Mouse (Mus musculus): Measurements from ENCODE around the gene Zfp317. TPM values are rescaled to one million over a fixed set of nuclear protein-coding genes. Genes with fewer than 3 reads are reported as not detected.
A peak's percentile ranks its signal among the peaks of the same experiment; 100 is the strongest.
"Not testable (repeated sequence)": the region's sequence is repeated elsewhere in the genome, so short reads cannot be mapped to it uniquely, and the experiment has no call there.

Gene Zfp317
- polyA plus RNA-seq (2015; fragmentation: Nextera tagmentation; extraction: Ambion mirVana): 29.4 and 34.9 TPM in 2 replicates

- Histone ChIP-seq H3K4me1 (ENCODE audit: control insufficient read depth, insufficient read depth, low read depth, low read length) (no peaks in the 10 kb centered on the region), H3K9me3 (ENCODE audit: control insufficient read depth, low read length) (no peaks in the 10 kb centered on the region), H3K27ac (ENCODE audit: low read depth, low read length) (peak within 1 kb of the TSS; percentile 76), H3K4me3 (ENCODE audit: low read length) (peak within 1 kb of the TSS; percentile 67), H3K36me3 (ENCODE audit: control insufficient read depth, insufficient read depth, low read length) (no peaks in the 10 kb centered on the region), H3K9ac (ENCODE audit: low read depth, low read length) (peak within 1 kb of the TSS; percentile 76), H3K27me3 (replicated peaks; ENCODE audit: control insufficient read depth, insufficient read depth, low read length) (no peaks in the 10 kb centered on the region), H3K4me2 (ENCODE audit: low read length) (peak within 1 kb of the TSS; percentile 47)
- WGBS: 2% methylated on average over 35 of the region's 35 CpGs
- ATAC-seq: peak; percentile 100
Measured at GRCm38 (mm10) chr9:19621843-19622822, at the start of gene Zfp317. TSS of gene Zfp317 (plus strand) at chr9:19622102.

- Histone ChIP-seq H3K4me1 (ENCODE audit: control insufficient read depth, insufficient read depth, low read depth, low read length) (no peaks in the 10 kb centered on the region), H3K9ac (ENCODE audit: low read depth, low read length) (no peak within 1 kb of the TSS), H3K27me3 (replicated peaks; ENCODE audit: control insufficient read depth, insufficient read depth, low read length) (no peaks in the 10 kb centered on the region), H3K36me3 (ENCODE audit: control insufficient read depth, insufficient read depth, low read length) (no peaks in the 10 kb centered on the region), H3K4me2 (ENCODE audit: low read length) (no peak within 1 kb of the TSS), H3K4me3 (ENCODE audit: low read length) (no peak within 1 kb of the TSS), H3K27ac (ENCODE audit: low read depth, low read length) (no peak within 1 kb of the TSS), H3K9me3 (ENCODE audit: control insufficient read depth, low read length) (no peaks in the 10 kb centered on the region)
- ATAC-seq: no peak
Measured at GRCm38 (mm10) chr9:19582317-19582716, 39.6 kb upstream of the Zfp317 start, which contains the start of gene Olfr855. TSS of gene Olfr855 (plus strand) at chr9:19582617.

- Histone ChIP-seq H3K4me3 (ENCODE audit: low read length) (no peak overlapping the region), H3K36me3 (ENCODE audit: control insufficient read depth, insufficient read depth, low read length) (no peaks in the 10 kb centered on the region), H3K4me1 (ENCODE audit: control insufficient read depth, insufficient read depth, low read depth, low read length) (no peaks in the 10 kb centered on the region), H3K27ac (ENCODE audit: low read depth, low read length) (no peak overlapping the region), H3K4me2 (ENCODE audit: low read length) (peak overlapping the region; percentile 25; the same call in 1 of the 2 replicates), H3K9ac (ENCODE audit: low read depth, low read length) (no peak overlapping the region), H3K27me3 (replicated peaks; ENCODE audit: control insufficient read depth, insufficient read depth, low read length) (no peaks in the 10 kb centered on the region), H3K9me3 (ENCODE audit: control insufficient read depth, low read length) (no peaks in the 10 kb centered on the region)
- no peak for ATAC-seq
- WGBS: 97% methylated on average over 3 of the region's 3 CpGs
Measured at GRCm38 (mm10) chr9:19621297-19621696, 605 bp upstream of the Zfp317 start.

- no peak overlapping the region for H3K4me2 ChIP-seq (ENCODE audit: low read length)
- H3K27me3 ChIP-seq (replicated peaks; ENCODE audit: control insufficient read depth, insufficient read depth, low read length): no peaks in the 10 kb centered on the region
- no peaks in the 10 kb centered on the region for H3K4me1 ChIP-seq (ENCODE audit: control insufficient read depth, insufficient read depth, low read depth, low read length)
- no peak overlapping the region for H3K27ac ChIP-seq (ENCODE audit: low read depth, low read length)
- H3K9me3 ChIP-seq (ENCODE audit: control insufficient read depth, low read length): no peaks in the 10 kb centered on the region
- peaks cover 2% of the 10 kb centered on the region for H3K36me3 ChIP-seq (ENCODE audit: control insufficient read depth, insufficient read depth, low read length)
- no peak for ATAC-seq
- H3K4me3 ChIP-seq (ENCODE audit: low read length): no peak overlapping the region
- no peak overlapping the region for H3K9ac ChIP-seq (ENCODE audit: low read depth, low read length)
Measured at GRCm38 (mm10) chr9:19629574-19629973, 7.7 kb downstream of the Zfp317 start.

GRCm38 (mm10) chr9:19645193-19645592, 23.3 kb downstream of the Zfp317 start:
- Histone ChIP-seq H3K4me1 (ENCODE audit: control insufficient read depth, insufficient read depth, low read depth, low read length) (no peaks in the 10 kb centered on the region), H3K9me3 (ENCODE audit: control insufficient read depth, low read length) (no peaks in the 10 kb centered on the region), H3K9ac (ENCODE audit: low read depth, low read length) (no peak overlapping the region), H3K36me3 (ENCODE audit: control insufficient read depth, insufficient read depth, low read length) (peaks cover 39% of the 10 kb centered on the region), H3K4me2 (ENCODE audit: low read length) (no peak overlapping the region), H3K27me3 (replicated peaks; ENCODE audit: control insufficient read depth, insufficient read depth, low read length) (no peaks in the 10 kb centered on the region), H3K4me3 (ENCODE audit: low read length) (no peak overlapping the region), H3K27ac (ENCODE audit: low read depth, low read length) (no peak overlapping the region)
- ATAC-seq: no peak
- WGBS: 96% methylated on average over 3 of the region's 3 CpGs

GRCm38 (mm10) chr9:19690281-19690680, 68.4 kb downstream of the Zfp317 start:
- Histone ChIP-seq H3K27me3 (replicated peaks; ENCODE audit: control insufficient read depth, insufficient read depth, low read length) (no peaks in the 10 kb centered on the region), H3K27ac (ENCODE audit: low read depth, low read length) (no peak overlapping the region), H3K4me2 (ENCODE audit: low read length) (no peak overlapping the region), H3K36me3 (ENCODE audit: control insufficient read depth, insufficient read depth, low read length) (no peaks in the 10 kb centered on the region), H3K9ac (ENCODE audit: low read depth, low read length) (no peak overlapping the region), H3K4me1 (ENCODE audit: control insufficient read depth, insufficient read depth, low read depth, low read length) (no peaks in the 10 kb centered on the region), H3K9me3 (ENCODE audit: control insufficient read depth, low read length) (no peaks in the 10 kb centered on the region; the same call in 1 of the 2 replicates), H3K4me3 (ENCODE audit: low read length) (no peak overlapping the region)
- ATAC-seq: no peak
- 86% methylated on average over 6 of the region's 6 CpGs for WGBS

GRCm38 (mm10) chr9:19691426-19691825, 69.5 kb downstream of the Zfp317 start:
- Histone ChIP-seq H3K4me3 (ENCODE audit: low read length) (no peak overlapping the region), H3K27me3 (replicated peaks; ENCODE audit: control insufficient read depth, insufficient read depth, low read length) (no peaks in the 10 kb centered on the region), H3K4me1 (ENCODE audit: control insufficient read depth, insufficient read depth, low read depth, low read length) (no peaks in the 10 kb centered on the region), H3K36me3 (ENCODE audit: control insufficient read depth, insufficient read depth, low read length) (no peaks in the 10 kb centered on the region), H3K9ac (ENCODE audit: low read depth, low read length) (no peak overlapping the region), H3K4me2 (ENCODE audit: low read length) (no peak overlapping the region), H3K9me3 (ENCODE audit: control insufficient read depth, low read length) (no peaks in the 10 kb centered on the region; the same call in 1 of the 2 replicates), H3K27ac (ENCODE audit: low read depth, low read length) (no peak overlapping the region)
- WGBS: 75% methylated on average over 1 of the region's 1 CpGs
- no peak for ATAC-seq

GRCm38 (mm10) chr9:19692430-19692829, 70.5 kb downstream of the Zfp317 start:
- Histone ChIP-seq H3K36me3 (ENCODE audit: control insufficient read depth, insufficient read depth, low read length) (no peaks in the 10 kb centered on the region), H3K27me3 (replicated peaks; ENCODE audit: control insufficient read depth, insufficient read depth, low read length) (no peaks in the 10 kb centered on the region), H3K4me1 (ENCODE audit: control insufficient read depth, insufficient read depth, low read depth, low read length) (no peaks in the 10 kb centered on the region), H3K27ac (ENCODE audit: low read depth, low read length) (no peak overlapping the region), H3K9me3 (ENCODE audit: control insufficient read depth, low read length) (no peaks in the 10 kb centered on the region; the same call in 1 of the 2 replicates), H3K4me3 (ENCODE audit: low read length) (no peak overlapping the region), H3K9ac (ENCODE audit: low read depth, low read length) (no peak overlapping the region), H3K4me2 (ENCODE audit: low read length) (no peak overlapping the region)
- WGBS: 76% methylated on average over 2 of the region's 2 CpGs
- no peak for ATAC-seq

GRCm38 (mm10) chr9:19694285-19694684, 72.4 kb downstream of the Zfp317 start:
- H3K27me3 ChIP-seq (replicated peaks; ENCODE audit: control insufficient read depth, insufficient read depth, low read length); H3K9ac ChIP-seq (ENCODE audit: low read depth, low read length); H3K4me1 ChIP-seq (ENCODE audit: control insufficient read depth, insufficient read depth, low read depth, low read length); H3K9me3 ChIP-seq (ENCODE audit: control insufficient read depth, low read length); H3K36me3 ChIP-seq (ENCODE audit: control insufficient read depth, insufficient read depth, low read length); H3K4me3 ChIP-seq (ENCODE audit: low read length); H3K27ac ChIP-seq (ENCODE audit: low read depth, low read length); ATAC-seq; H3K4me2 ChIP-seq (ENCODE audit: low read length): not testable (repeated sequence)
- 49% methylated on average over 2 of the region's 2 CpGs for WGBS

Measured in hindbrain, embryonic 16.5 days (tissue).